Mouse (Mus musculus) heart, embryonic 11.5 days (tissue): ENCODE measurements at regions not wholly inside any gene's neighbourhood (a gene's known extent, or its start where the extent isn't known, plus 50 kb on each side); places are given as distances from the start of the nearest gene placed in this dataset.

Experiments
- ATAC-seq: fragments of 200-750 bp; cut with Nextera tagmentation; replicated peaks from 2 replicates; pipeline ENCODE4 v1.8.0; 2017; ENCODE audit warnings: moderate library complexity; ENCODE audit not compliant: insufficient number of reproducible peaks, low FRiP score, low TSS enrichment
- H3K27ac ChIP-seq: fragments of 300-500 bp; sonication (generic); 2 replicates; pipeline ENCODE4 v1.5.1; 2014; ENCODE audit warnings: mild to moderate bottlenecking, low read depth, low read length
- H3K27me3 ChIP-seq: fragments of 300-500 bp; sonication (generic); 2 replicates; pipeline ENCODE4 v1.6.1; 2014; ENCODE audit warnings: mild to moderate bottlenecking, low read length, mixed read lengths; ENCODE audit not compliant: control insufficient read depth, insufficient read depth
- H3K36me3 ChIP-seq: fragments of 300-500 bp; sonication (generic); 2 replicates; pipeline ENCODE4 v1.6.1; 2014; ENCODE audit warnings: mild to moderate bottlenecking, low read length, moderate library complexity, mixed read lengths; ENCODE audit not compliant: control insufficient read depth, insufficient read depth
- H3K4me1 ChIP-seq: fragments of 300-500 bp; sonication (generic); 2 replicates; pipeline ENCODE4 v1.6.1; 2014; ENCODE audit warnings: low read length; ENCODE audit not compliant: control insufficient read depth, insufficient read depth
- H3K4me2 ChIP-seq: fragments of 300-500 bp; sonication (generic); 2 replicates; pipeline ENCODE4 v1.6.1; 2014; ENCODE audit warnings: mild to moderate bottlenecking, moderate library complexity
- H3K4me3 ChIP-seq: fragments of 300-500 bp; sonication (generic); 2 replicates; pipeline ENCODE4 v1.5.1; 2014; ENCODE audit warnings: low read depth, low read length
- H3K9ac ChIP-seq: fragments of 300-500 bp; sonication (generic); 2 replicates; pipeline ENCODE4 v1.6.1; 2014; ENCODE audit warnings: mild to moderate bottlenecking, low read depth, low read length, moderate library complexity
- H3K9me3 ChIP-seq: fragments of 300-500 bp; sonication (generic); replicated peaks from 2 replicates; pipeline ENCODE4 v1.6.1; 2016; ENCODE audit warnings: low read length; ENCODE audit not compliant: control insufficient read depth
- WGBS: fragments of 180-500 bp; shearing (Covaris S2); extraction: QIAGEN DNeasy Blood & Tissue Kit; methylation state at CpG from one replicate; pipeline ENCODE4 v1.1.7; 2014; ENCODE audit not compliant: insufficient replicate concordance; 5-methylcytosine and 5-hydroxymethylcytosine counted together

- Histone ChIP-seq H3K4me2 (no peak overlapping the region), H3K9ac (no peak overlapping the region), H3K27me3 (no peaks in the 10 kb centered on the region), H3K27ac (no peak overlapping the region), H3K36me3 (no peaks in the 10 kb centered on the region), H3K4me3 (no peak overlapping the region), H3K4me1 (peaks cover 24% of the 10 kb centered on the region), H3K9me3 (no peaks in the 10 kb centered on the region)
- 80% methylated on average over 11 of the region's 11 CpGs for WGBS
- ATAC-seq, result no peak
These were observed 52.0 kb upstream of the Scrg1 start for GRCm38 (mm10) chr8:57403640-57404180.

- Histone ChIP-seq H3K27me3 (peaks cover 9% of the 10 kb centered on the region), H3K27ac (no peak overlapping the region), H3K36me3 (no peaks in the 10 kb centered on the region), H3K9ac (no peak overlapping the region), H3K4me1 (peaks cover 23% of the 10 kb centered on the region), H3K4me3 (no peak overlapping the region), H3K4me2 (no peak overlapping the region), H3K9me3 (no peaks in the 10 kb centered on the region)
- no peak for ATAC-seq
- 61% methylated on average over 11 of the region's 11 CpGs for WGBS
These were observed 50.4 kb upstream of the Scrg1 start for GRCm38 (mm10) chr8:57405277-57405817.
